Mouse (Mus musculus): ENCODE results near the gene Arfgap3. TPM values are rescaled to one million over a fixed set of nuclear protein-coding genes. Genes with fewer than 3 reads are reported as not detected.
A peak's percentile ranks its signal among the peaks of the same experiment; 100 is the strongest.

Gene Arfgap3
- polyA plus RNA-seq (2012; rRNA removed) (10.1 and 10.9 TPM in 2 replicates), polyA plus RNA-seq (2014; fragmentation: Nextera tagmentation; extraction: Ambion mirVana) (15.3 and 16.6 TPM in 2 replicates)

DNA sequence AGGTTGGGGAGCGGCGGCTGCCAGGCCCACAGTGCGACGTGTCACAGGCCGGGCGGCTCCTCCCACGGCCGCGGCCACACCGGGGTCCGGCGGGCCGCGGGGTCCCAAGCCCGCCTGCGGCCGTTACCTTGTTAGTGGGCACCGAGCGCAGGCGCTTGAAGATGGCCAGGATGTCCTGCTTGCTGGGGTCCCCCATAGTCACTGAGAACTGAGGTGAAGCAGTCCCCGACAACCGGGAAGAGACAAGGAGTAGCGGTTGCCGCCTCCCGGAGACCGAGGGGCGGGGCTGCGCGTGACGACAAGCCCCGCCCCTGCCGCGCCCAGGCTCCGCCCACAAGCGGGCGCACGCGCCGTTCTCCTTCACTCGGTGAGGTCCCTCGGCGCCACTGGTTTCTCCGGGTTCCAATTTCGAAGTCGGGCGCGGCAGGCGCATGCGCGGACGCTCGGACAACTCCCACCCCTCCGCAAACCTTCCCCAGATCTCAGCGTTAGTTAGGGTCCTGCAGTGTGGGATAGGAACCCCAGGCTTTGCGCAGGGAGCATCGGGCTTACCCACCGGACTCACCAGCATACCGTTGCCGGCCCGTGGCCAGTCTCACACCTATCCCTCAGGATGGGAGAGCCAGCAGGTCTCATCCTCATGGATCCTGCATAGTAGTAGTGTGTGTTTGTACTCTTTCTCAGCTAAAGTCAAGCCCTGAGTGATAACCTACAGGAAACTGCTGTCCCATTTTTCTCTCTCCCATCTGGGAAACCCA is at the start of gene Arfgap3:
TSS of gene Arfgap3 (minus strand) at position 294 of the 758 bp plus-strand sequence.
- H3K36me3 ChIP-seq (replicated peaks; ENCODE audit: control insufficient read depth, insufficient read depth, low read depth) = no peaks in the 10 kb centered on the region; the same call in 1 of the 2 replicates
- H3K27me3 ChIP-seq (ENCODE audit: control insufficient read depth, insufficient read depth, low read length) = no peaks in the 10 kb centered on the region
- H3K9me3 ChIP-seq (ENCODE audit: control insufficient read depth, low read length) = no peaks in the 10 kb centered on the region
- H3K4me3 ChIP-seq (ENCODE audit: insufficient read depth in 1 of 2, low read depth in 2 of 2, low read length in 2 of 2) = peak within 1 kb of the TSS; percentile 71 to 82
- no peak for TF ChIP-seq EP300 (IDR thresholded peaks at IDR 0.05; ENCODE audit: low read depth)
- no peak for TF ChIP-seq CTCF (IDR thresholded peaks at IDR 0.05; ENCODE audit: low read depth)
- WGBS (ENCODE audit: insufficient replicate concordance) = under 1% methylated on average over 60 of the region's 60 CpGs
- peak within 1 kb of the TSS; percentile 52 for H3K27ac ChIP-seq
- H3K4me2 ChIP-seq (ENCODE audit: low read depth) = peak within 1 kb of the TSS; percentile 88
- DNase-seq (ENCODE audit: low read depth in 3 of 3, low spot score in 3 of 3) (peak; percentile 76 to 81 (median 81)), ATAC-seq (ENCODE audit: insufficient read depth) (peak; percentile 89)
- peak within 1 kb of the TSS; percentile 79 for H3K9ac ChIP-seq (replicated peaks)
- peaks cover 19 to 23% of the 10 kb centered on the region in 2 experiments for H3K4me1 ChIP-seq (replicated peaks; ENCODE audit: control insufficient read depth in 2 of 2, insufficient read depth in 2 of 2, low read length in 1 of 2)

DNA sequence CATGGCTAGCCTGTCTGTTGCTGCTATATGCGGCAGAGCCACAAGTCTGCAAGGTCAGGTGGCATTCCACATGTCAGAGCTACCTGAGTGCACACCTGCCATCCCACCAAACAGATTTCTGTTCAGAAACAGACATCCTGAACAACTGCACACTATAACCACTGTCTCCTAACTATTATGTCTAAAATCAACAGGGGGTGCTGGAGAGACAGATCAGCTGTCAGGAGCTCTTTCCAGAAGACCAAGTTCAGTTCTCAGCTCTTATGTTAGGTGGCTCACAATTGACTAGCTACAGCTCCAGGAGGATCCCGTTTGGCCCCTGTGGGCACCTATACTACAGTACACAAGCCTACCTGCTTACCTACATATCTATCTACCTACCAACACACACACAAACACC is 42.7 kb upstream of the Arfgap3 start:
- Histone ChIP-seq H3K9me3 (ENCODE audit: control insufficient read depth, low read length) (no peaks in the 10 kb centered on the region), H3K4me3 (ENCODE audit: insufficient read depth in 1 of 2, low read depth in 2 of 2, low read length in 2 of 2) (no peak overlapping the region), H3K36me3 (replicated peaks; ENCODE audit: control insufficient read depth, insufficient read depth, low read depth) (peaks cover 48% of the 10 kb centered on the region), H3K4me2 (ENCODE audit: low read depth) (no peak overlapping the region), H3K4me1 (replicated peaks; ENCODE audit: control insufficient read depth in 2 of 2, insufficient read depth in 2 of 2, low read length in 1 of 2) (no peaks in the 10 kb centered on the region), H3K27ac (no peak overlapping the region), H3K27me3 (ENCODE audit: control insufficient read depth, insufficient read depth, low read length) (no peaks in the 10 kb centered on the region), H3K9ac (replicated peaks) (no peak overlapping the region)
- TF ChIP-seq CTCF (IDR thresholded peaks at IDR 0.05; ENCODE audit: low read depth) (peak; percentile 35), EP300 (IDR thresholded peaks at IDR 0.05; ENCODE audit: low read depth) (no peak)
- no peak for DNase-seq (ENCODE audit: low read depth in 3 of 3, low spot score in 3 of 3)
- no peak for ATAC-seq (ENCODE audit: insufficient read depth)
- WGBS (ENCODE audit: insufficient replicate concordance) = 72% methylated on average over 2 of the region's 2 CpGs

DNA sequence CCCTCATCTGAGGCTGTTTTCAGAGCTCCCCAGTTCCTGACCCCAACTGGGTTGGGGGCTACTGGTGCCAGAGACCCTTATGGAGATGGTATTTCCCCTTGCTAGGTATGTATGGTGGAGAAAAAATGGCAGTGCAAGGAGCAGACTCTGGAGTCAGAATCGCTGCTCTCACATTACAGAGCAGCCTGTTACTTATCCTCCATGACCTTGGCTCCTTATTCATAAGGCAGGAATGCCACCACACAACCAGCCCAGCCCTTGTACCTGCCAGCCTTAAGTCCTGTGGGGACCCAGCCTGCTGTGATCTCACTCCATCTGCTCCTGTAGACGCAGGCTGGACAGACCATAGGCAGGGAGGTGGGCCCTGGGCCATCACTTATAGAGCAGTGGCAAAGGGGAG is 37.9 kb upstream of the Arfgap3 start:
- H3K36me3 ChIP-seq (replicated peaks; ENCODE audit: control insufficient read depth, insufficient read depth, low read depth) = peaks cover 82% of the 10 kb centered on the region
- H3K9ac ChIP-seq (replicated peaks) = no peak overlapping the region

DNA sequence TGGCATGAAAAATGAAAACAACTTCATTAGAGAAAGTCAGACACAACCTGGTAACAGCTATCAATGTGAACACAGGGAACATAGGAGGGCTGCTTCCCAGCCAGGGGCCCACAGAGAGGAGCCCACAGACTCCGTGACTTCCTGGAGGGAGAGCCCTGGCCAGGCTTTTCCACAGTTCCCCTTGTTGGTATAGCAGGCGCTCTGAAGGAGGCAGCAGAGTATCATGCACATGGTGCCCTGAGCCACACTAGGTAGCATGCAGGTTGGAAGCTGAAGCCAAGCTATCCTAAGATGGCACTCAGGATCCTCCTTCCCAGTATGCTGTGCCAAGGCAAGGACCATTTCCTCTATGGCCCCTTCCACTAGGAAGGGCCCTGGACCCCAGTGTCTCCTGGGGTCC is 33.6 kb upstream of the Arfgap3 start:
- no peak overlapping the region for H3K4me3 ChIP-seq (ENCODE audit: insufficient read depth in 1 of 2, low read depth in 2 of 2, low read length in 2 of 2)
- peaks cover 90% of the 10 kb centered on the region for H3K36me3 ChIP-seq (replicated peaks; ENCODE audit: control insufficient read depth, insufficient read depth, low read depth)
- 90% methylated on average over 2 of the region's 2 CpGs for WGBS (ENCODE audit: insufficient replicate concordance)
- no peak overlapping the region for H3K4me2 ChIP-seq (ENCODE audit: low read depth)
- ATAC-seq (ENCODE audit: insufficient read depth) (no peak), DNase-seq (ENCODE audit: low read depth in 3 of 3, low spot score in 3 of 3) (no peak)
- no peaks in the 10 kb centered on the region for H3K9me3 ChIP-seq (ENCODE audit: control insufficient read depth, low read length)
- TF ChIP-seq CTCF (IDR thresholded peaks at IDR 0.05; ENCODE audit: low read depth) (peak; percentile 54), EP300 (IDR thresholded peaks at IDR 0.05; ENCODE audit: low read depth) (no peak)
- H3K4me1 ChIP-seq (replicated peaks; ENCODE audit: control insufficient read depth in 2 of 2, insufficient read depth in 2 of 2, low read length in 1 of 2) = 0 out of 4 replicates have a peak, but pooled peaks cover 0 to under 1% of the 10 kb centered on the region in 2 experiments
- no peak overlapping the region for H3K27ac ChIP-seq
- H3K27me3 ChIP-seq (ENCODE audit: control insufficient read depth, insufficient read depth, low read length) = no peaks in the 10 kb centered on the region
- H3K9ac ChIP-seq (replicated peaks) = no peak overlapping the region

More for the DNA sequence above, 37.9 kb upstream of the Arfgap3 start:
- DNase-seq (ENCODE audit: low read depth in 3 of 3, low spot score in 3 of 3) (no peak), ATAC-seq (ENCODE audit: insufficient read depth) (no peak)
- Histone ChIP-seq H3K4me1 (replicated peaks; ENCODE audit: control insufficient read depth in 2 of 2, insufficient read depth in 2 of 2, low read length in 1 of 2) (no peaks in the 10 kb centered on the region), H3K27me3 (ENCODE audit: control insufficient read depth, insufficient read depth, low read length) (no peaks in the 10 kb centered on the region), H3K27ac (no peak overlapping the region), H3K4me2 (ENCODE audit: low read depth) (no peak overlapping the region), H3K9me3 (ENCODE audit: control insufficient read depth, low read length) (no peaks in the 10 kb centered on the region), H3K4me3 (ENCODE audit: insufficient read depth in 1 of 2, low read depth in 2 of 2, low read length in 2 of 2) (no peak overlapping the region)
- WGBS (ENCODE audit: insufficient replicate concordance) = 89% methylated on average over 2 of the region's 2 CpGs
- no peak for TF ChIP-seq CTCF (IDR thresholded peaks at IDR 0.05; ENCODE audit: low read depth)
- no peak for TF ChIP-seq EP300 (IDR thresholded peaks at IDR 0.05; ENCODE audit: low read depth)

DNA sequence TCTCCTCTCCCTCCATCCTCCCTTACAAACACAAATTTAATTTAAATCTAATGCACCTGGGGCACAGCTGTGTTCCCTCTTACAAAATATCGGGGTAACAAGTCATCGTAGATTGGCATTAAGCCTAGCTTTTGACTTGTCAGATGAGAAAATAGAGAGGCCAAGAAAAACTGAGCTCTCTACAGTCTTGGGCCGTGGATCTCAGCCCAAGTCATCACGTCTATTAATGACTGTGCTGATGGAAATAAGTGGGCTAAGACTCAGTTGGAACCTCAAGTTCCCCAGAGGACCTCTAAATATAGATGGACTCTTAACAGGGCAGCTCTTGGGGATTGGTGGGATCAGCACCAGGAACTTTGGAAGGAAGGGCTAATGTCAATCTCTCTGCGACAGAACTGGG is 33.1 kb upstream of the Arfgap3 start:
- no peaks in the 10 kb centered on the region for H3K9me3 ChIP-seq (ENCODE audit: control insufficient read depth, low read length)
- no peak overlapping the region for H3K4me2 ChIP-seq (ENCODE audit: low read depth)
- H3K4me3 ChIP-seq (ENCODE audit: insufficient read depth in 1 of 2, low read depth in 2 of 2, low read length in 2 of 2) = no peak overlapping the region
- no peaks in the 10 kb centered on the region for H3K27me3 ChIP-seq (ENCODE audit: control insufficient read depth, insufficient read depth, low read length)
- TF ChIP-seq CTCF (IDR thresholded peaks at IDR 0.05; ENCODE audit: low read depth) = no peak
- no peak overlapping the region for H3K27ac ChIP-seq
- no peak for DNase-seq (ENCODE audit: low read depth in 3 of 3, low spot score in 3 of 3)
- no peak for ATAC-seq (ENCODE audit: insufficient read depth)
- peaks cover under 1 to 4% of the 10 kb centered on the region in 2 experiments for H3K4me1 ChIP-seq (replicated peaks; ENCODE audit: control insufficient read depth in 2 of 2, insufficient read depth in 2 of 2, low read length in 1 of 2)
- WGBS (ENCODE audit: insufficient replicate concordance) = 91% methylated on average over 5 of the region's 5 CpGs
- H3K36me3 ChIP-seq (replicated peaks; ENCODE audit: control insufficient read depth, insufficient read depth, low read depth) = peaks cover 91% of the 10 kb centered on the region
- H3K9ac ChIP-seq (replicated peaks) = no peak overlapping the region

All from liver, embryonic 14.5 days (tissue).